Mouse (Mus musculus) neural tube, embryonic 14.5 days (tissue): Measurements from ENCODE around the gene Cux2. TPM values are rescaled to one million over a fixed set of nuclear protein-coding genes. Genes with fewer than 3 reads are reported as not detected.
A peak's percentile ranks its signal among the peaks of the same experiment; 100 is the strongest.
"Not testable (repeated sequence)": the region's sequence is repeated elsewhere in the genome, so short reads cannot be mapped to it uniquely, and the experiment has no call there.

Experiments used
- ATAC-seq: fragments of 200-750 bp; cut with Nextera tagmentation; 2 replicates; pipeline ENCODE4 v1.8.0; 2017; ENCODE audit warnings: low read depth, mild to moderate bottlenecking, moderate TSS enrichment, moderate library complexity
- H3K27ac ChIP-seq: fragments of 300-500 bp; sonication (generic); 2 replicates; pipeline ENCODE4 v1.5.1; 2014; ENCODE audit warnings: low read depth, mild to moderate bottlenecking, control low read depth, low read length, moderate library complexity, mixed read lengths
- H3K27me3 ChIP-seq: fragments of 300-500 bp; sonication (generic); 2 replicates; pipeline ENCODE4 v1.6.1; 2014; ENCODE audit warnings: low read length; ENCODE audit not compliant: control insufficient read depth, insufficient read depth
- H3K36me3 ChIP-seq: fragments of 300-500 bp; sonication (generic); 2 replicates; pipeline ENCODE4 v1.6.1; 2014; ENCODE audit warnings: low read length, mixed read lengths; ENCODE audit not compliant: control insufficient read depth, insufficient read depth
- H3K4me1 ChIP-seq: fragments of 300-500 bp; sonication (generic); 2 replicates; pipeline ENCODE4 v1.6.1; 2014; ENCODE audit warnings: low read length; ENCODE audit not compliant: control insufficient read depth, insufficient read depth
- H3K4me2 ChIP-seq: fragments of 300-500 bp; sonication (generic); 2 replicates; pipeline ENCODE4 v1.6.1; 2014; ENCODE audit warnings: mild to moderate bottlenecking, low read depth, low read length, control low read depth
- H3K4me3 ChIP-seq: fragments of 300-500 bp; sonication (generic); 2 replicates; pipeline ENCODE4 v1.5.1; 2014; ENCODE audit warnings: low read depth, low read length, control low read depth, mixed read lengths
- H3K9ac ChIP-seq: fragments of 300-500 bp; sonication (generic); replicated peaks from 2 replicates; pipeline ENCODE4 v1.6.1; 2014; ENCODE audit warnings: low read depth, mild to moderate bottlenecking, control low read depth, low read length, mixed read lengths
- H3K9me3 ChIP-seq: fragments of 300-500 bp; sonication (generic); 2 replicates; pipeline ENCODE4 v1.6.1; 2016; ENCODE audit warnings: low read length; ENCODE audit not compliant: control insufficient read depth
- WGBS: fragments of 180-500 bp; shearing (Covaris S2); extraction: QIAGEN DNeasy Blood & Tissue Kit; methylation state at CpG from one replicate; pipeline ENCODE4 v1.1.7; 2014; 5-methylcytosine and 5-hydroxymethylcytosine counted together
- polyA plus RNA-seq: library from polyadenylated mRNA; unstranded; fragments of >200 nt; fragmentation: Nextera tagmentation; extraction: Ambion mirVana; gene quantifications from 2 replicates; pipeline ENCODE4 v1.2.1, GENCODE M21; 2014

The Cux2 gene
- polyA plus RNA-seq, 1 experiment from 2014 or later: 31.3 TPM

GRCm38 (mm10) chr5:121856740-121857139 lies 193.2 kb downstream of the Cux2 start:
- no peak overlapping the region for H3K27ac ChIP-seq
- no peak for ATAC-seq
- peaks cover 7% of the 10 kb centered on the region; the same call in 1 of the 2 replicates for H3K4me1 ChIP-seq
- no peaks in the 10 kb centered on the region for H3K9me3 ChIP-seq
- H3K4me3 ChIP-seq: no peak overlapping the region
- no peak overlapping the region for H3K4me2 ChIP-seq
- no peaks in the 10 kb centered on the region for H3K27me3 ChIP-seq
- H3K9ac ChIP-seq: no peak overlapping the region
- 87% methylated on average over 11 of the region's 11 CpGs for WGBS
- H3K36me3 ChIP-seq: peaks cover 29% of the 10 kb centered on the region

GRCm38 (mm10) chr5:121854768-121855167 lies 195.1 kb downstream of the Cux2 start:
- Histone ChIP-seq H3K27me3 (no peaks in the 10 kb centered on the region), H3K4me2 (no peak overlapping the region), H3K4me1 (peaks cover 20% of the 10 kb centered on the region), H3K36me3 (peaks cover 24% of the 10 kb centered on the region), H3K27ac (no peak overlapping the region), H3K9ac (no peak overlapping the region), H3K9me3 (no peaks in the 10 kb centered on the region), H3K4me3 (no peak overlapping the region)
- WGBS: 76% methylated on average over 10 of the region's 10 CpGs
- ATAC-seq: no peak

GRCm38 (mm10) chr5:121853368-121854051 lies 196.4 kb downstream of the Cux2 start:
- H3K4me2 ChIP-seq: no peak overlapping the region
- H3K36me3 ChIP-seq: peaks cover 24% of the 10 kb centered on the region
- peaks cover 25% of the 10 kb centered on the region for H3K4me1 ChIP-seq
- WGBS: 75% methylated on average over 9 of the region's 9 CpGs
- ATAC-seq: no peak
- H3K9me3 ChIP-seq: no peaks in the 10 kb centered on the region
- no peak overlapping the region for H3K27ac ChIP-seq
- no peaks in the 10 kb centered on the region for H3K27me3 ChIP-seq
- no peak overlapping the region for H3K4me3 ChIP-seq
- H3K9ac ChIP-seq: no peak overlapping the region

- no peak overlapping the region for H3K27ac ChIP-seq
- 40% methylated on average over 20 of the region's 20 CpGs for WGBS
Measured at GRCm38 (mm10) chr5:121849478-121850349, 200.2 kb downstream of the Cux2 start.

GRCm38 (mm10) chr5:121848743-121849142 lies 201.2 kb downstream of the Cux2 start, which contains the start of gene Pheta1:
TSS of gene Pheta1 (plus strand) at chr5:121848984.
- H3K9me3 ChIP-seq: no peaks in the 10 kb centered on the region
- peak within 1 kb of the TSS; percentile 79 for H3K9ac ChIP-seq
- peak within 1 kb of the TSS; percentile 88 for H3K4me3 ChIP-seq
- peak within 1 kb of the TSS; percentile 48 for H3K4me2 ChIP-seq
- peaks cover 5% of the 10 kb centered on the region for H3K27me3 ChIP-seq
- peaks cover 28% of the 10 kb centered on the region for H3K4me1 ChIP-seq
- peaks cover 22% of the 10 kb centered on the region for H3K36me3 ChIP-seq
- under 1% methylated on average over 37 of the region's 42 CpGs for WGBS
- no peak within 1 kb of the TSS; the same call in 1 of the 2 replicates for H3K27ac ChIP-seq
- peak; percentile 88 for ATAC-seq

More at GRCm38 (mm10) chr5:121849478-121850349, 200.2 kb downstream of the Cux2 start:
- Histone ChIP-seq H3K9ac (peak overlapping the region; percentile 79), H3K4me2 (peak overlapping the region; percentile 48), H3K36me3 (peaks cover 24% of the 10 kb centered on the region), H3K27me3 (no peaks in the 10 kb centered on the region), H3K4me1 (peaks cover 31% of the 10 kb centered on the region), H3K4me3 (peak overlapping the region; percentile 88), H3K9me3 (no peaks in the 10 kb centered on the region)
- no peak for ATAC-seq

GRCm38 (mm10) chr5:121848035-121848519 lies 201.8 kb downstream of the Cux2 start:
- Histone ChIP-seq H3K4me2 (peak overlapping the region; percentile 48), H3K27me3 (peaks cover 12% of the 10 kb centered on the region), H3K4me1 (peaks cover 24% of the 10 kb centered on the region), H3K9me3 (no peaks in the 10 kb centered on the region), H3K36me3 (peaks cover 15% of the 10 kb centered on the region), H3K4me3 (peak overlapping the region; percentile 88), H3K9ac (no peak overlapping the region), H3K27ac (no peak overlapping the region)
- ATAC-seq: no peak; the same call in 1 of the 2 replicates
- WGBS: under 1% methylated on average over 17 of the region's 17 CpGs

- Histone ChIP-seq H3K4me1 (peaks cover 24% of the 10 kb centered on the region), H3K27me3 (peaks cover 12% of the 10 kb centered on the region)
- H3K9me3 ChIP-seq, ATAC-seq, H3K27ac ChIP-seq, H3K4me2 ChIP-seq, H3K9ac ChIP-seq, H3K4me3 ChIP-seq, H3K36me3 ChIP-seq: not testable (repeated sequence)
- 80% methylated on average over 3 of the region's 3 CpGs for WGBS
Measured at GRCm38 (mm10) chr5:121847269-121847668, 202.6 kb downstream of the Cux2 start.

- Histone ChIP-seq H3K4me1 (peaks cover 24% of the 10 kb centered on the region), H3K9me3 (no peaks in the 10 kb centered on the region), H3K9ac (no peak overlapping the region), H3K27me3 (peaks cover 12% of the 10 kb centered on the region), H3K36me3 (0 out of 2 replicates have a peak, but pooled peaks cover under 1% of the 10 kb centered on the region), H3K4me2 (no peak overlapping the region), H3K27ac (no peak overlapping the region), H3K4me3 (no peak overlapping the region)
- no peak for ATAC-seq
- 82% methylated on average over 11 of the region's 11 CpGs for WGBS
Measured at GRCm38 (mm10) chr5:121846322-121846721, 203.6 kb downstream of the Cux2 start.
